ENCODE assay signal across 23 mouse cellular contexts in genomic region chr3:70151156-70151555, GRCm38 (mm10).
A peak's percentile ranks its signal among the peaks of the same experiment; 100 is the strongest.
DNase-seq lines count a peak whose midpoint lies in the region; TF ChIP-seq lines count a peak whose summit lies in the region.
"Had no signal": no experiment of that assay in that cellular context is flagged by ENCODE, and none has a peak within 500 bp of the region (broad histone marks: within the 10 kb centered on the region; RNA-seq: fewer than 3 reads in every experiment).

No protein-coding gene starts in this region.

- no peaks in the 10 kb centered on the region for H3K9me3 ChIP-seq in ES-Bruce4 (replicated peaks; ENCODE audit: control insufficient read depth, insufficient read depth, low read length, poor library complexity, severe bottlenecking)
- H3K9me3 ChIP-seq in heart, embryonic 10.5 days = no peaks in the 10 kb centered on the region
- H3K9me3 ChIP-seq: embryonic facial prominence, embryonic 10.5 days; embryonic facial prominence, embryonic 12.5 days; forebrain, embryonic 13.5 days; forebrain, embryonic 15.5 days had no signal

- H3K9ac ChIP-seq in ES-Bruce4 (ENCODE audit: low read depth, poor library complexity, severe bottlenecking) = no peak overlapping the region
- H3K9ac ChIP-seq: embryonic facial prominence, embryonic 12.5 days; forebrain, embryonic 13.5 days; forebrain, embryonic 15.5 days; forebrain, postnatal 0 days had no signal

- H3K27ac ChIP-seq in ES-Bruce4 (ENCODE audit: insufficient read depth, low read length) = no peak overlapping the region; the same call in 1 of the 2 replicates
- H3K27ac ChIP-seq in heart, embryonic 10.5 days = no peak overlapping the region
- H3K27ac ChIP-seq: embryonic facial prominence, embryonic 10.5 days; embryonic facial prominence, embryonic 12.5 days; forebrain, embryonic 13.5 days; forebrain, embryonic 15.5 days had no signal

- no peak overlapping the region for H3K4me3 ChIP-seq in ES-Bruce4 (ENCODE audit: low read depth, low read length)
- H3K4me3 ChIP-seq in heart, embryonic 10.5 days = no peak overlapping the region
- H3K4me3 ChIP-seq: embryonic facial prominence, embryonic 10.5 days; embryonic facial prominence, embryonic 12.5 days; forebrain, embryonic 13.5 days; forebrain, embryonic 15.5 days had no signal

- 67% methylated on average over 5 of the region's 5 CpGs for WGBS in heart, embryonic 10.5 days

- peaks cover 4% of the 10 kb centered on the region for H3K4me1 ChIP-seq in ES-Bruce4 (ENCODE audit: control insufficient read depth, insufficient read depth, low read length)
- no peaks in the 10 kb centered on the region for H3K4me1 ChIP-seq in heart, embryonic 10.5 days
- H3K4me1 ChIP-seq: embryonic facial prominence, embryonic 10.5 days; embryonic facial prominence, embryonic 12.5 days; forebrain, embryonic 13.5 days; forebrain, embryonic 15.5 days had no signal

- no peak for TF ChIP-seq POLR2A in ES-Bruce4 (IDR thresholded peaks at IDR 0.05; ENCODE audit: insufficient read depth, low read length)

- no peaks in the 10 kb centered on the region for H3K27me3 ChIP-seq in ES-Bruce4 (ENCODE audit: control insufficient read depth, insufficient read depth, low read length, poor library complexity, severe bottlenecking)
- no peaks in the 10 kb centered on the region for H3K27me3 ChIP-seq in heart, embryonic 10.5 days (ENCODE audit: insufficient read depth, poor library complexity, severe bottlenecking)
- H3K27me3 ChIP-seq: embryonic facial prominence, embryonic 12.5 days; forebrain, embryonic 13.5 days; forebrain, embryonic 15.5 days had no signal

- peak; percentile 85 for DNase-seq in ES-CJ7 (ENCODE audit: low read depth, low spot score)
- peak; percentile 76 for DNase-seq in R1 (ENCODE audit: low read depth, low spot score)
- DNase-seq in ZHBTc4 (ENCODE audit: low read depth, low spot score) = peak; percentile 66
- DNase-seq in embryo, embryonic 9.5 days (ENCODE audit: extremely low spot score) = no peak
- DNase-seq in right cerebral cortex, postnatal 25 days = no peak
- DNase-seq in heart, embryonic 10.5 days (ENCODE audit: low spot score) = no peak
- DNase-seq: adrenal gland, adult 2 months; adrenal gland, postnatal 10 days; adrenal gland, postnatal 25 days; cerebellum, adult 11 months; cerebellum, adult 18-20 months; cerebellum, adult 8-10 months; cerebellum, adult 9-11 months; cerebellum, postnatal 14 days; cerebellum, postnatal 36 days; embryo, embryonic 11 days; forebrain, postnatal 0 days had no signal

- no peaks in the 10 kb centered on the region for H3K36me3 ChIP-seq in ES-Bruce4 (ENCODE audit: control insufficient read depth, insufficient read depth, low read length, poor library complexity, severe bottlenecking)
- H3K36me3 ChIP-seq in heart, embryonic 10.5 days = no peaks in the 10 kb centered on the region
- H3K36me3 ChIP-seq: embryonic facial prominence, embryonic 10.5 days; embryonic facial prominence, embryonic 12.5 days; forebrain, embryonic 15.5 days; G1E had no signal

- TF ChIP-seq CTCF in ES-Bruce4 (IDR thresholded peaks at IDR 0.05; ENCODE audit: low read depth, low read length) = no peak

- peak; percentile 44; the same call in 1 of the 2 replicates for TF ChIP-seq EP300 in ES-Bruce4 (IDR thresholded peaks at IDR 0.05; ENCODE audit: insufficient read depth, low read depth, low read length)

Comparison
In these comparisons a context has a peak if more than half of its experiments do, and no peak if none do; other contexts are left out.
1. DNase-seq: peak in ES-CJ7 (single experiment), R1 (single experiment) and ZHBTc4 (single experiment); none in embryo, embryonic 9.5 days (single experiment), right cerebral cortex, postnatal 25 days (single experiment) and heart, embryonic 10.5 days (single experiment).